In genomic region chr6:90469041-90469440, GRCm38 (mm10) we compare ENCODE assay signal across 13 mouse cellular contexts. TPM values are rescaled to one million over a fixed set of nuclear protein-coding genes. Genes with fewer than 3 reads are reported as not detected.
"Had no signal": no experiment of that assay in that cellular context is flagged by ENCODE, and none has a peak within 500 bp of the region (broad histone marks: within the 10 kb centered on the region; RNA-seq: fewer than 3 reads in every experiment).

No protein-coding gene starts in this region.

- DNase-seq: liver, embryonic 13.5 days; right cerebral cortex, adult 18-20 months; right cerebral cortex, postnatal 25 days; thymus, postnatal 14 days had no signal

- ATAC-seq: intestine, embryonic 15.5 days had no signal

- H3K27ac ChIP-seq: intestine, embryonic 15.5 days; kidney, embryonic 15.5 days; limb, embryonic 12.5 days; liver, embryonic 13.5 days; lung, embryonic 15.5 days; midbrain, embryonic 12.5 days; neural tube, embryonic 15.5 days; stomach, postnatal 0 days had no signal

- H3K27me3 ChIP-seq: intestine, embryonic 15.5 days; kidney, embryonic 15.5 days; lung, embryonic 15.5 days had no signal

- H3K4me1 ChIP-seq: intestine, embryonic 15.5 days; midbrain, embryonic 12.5 days had no signal

- H3K9me3 ChIP-seq: intestine, embryonic 15.5 days; kidney, embryonic 15.5 days; limb, embryonic 12.5 days; liver, embryonic 13.5 days; lung, embryonic 15.5 days; midbrain, embryonic 12.5 days; neural tube, embryonic 15.5 days had no signal

- H3K4me3 ChIP-seq: intestine, embryonic 15.5 days; kidney, embryonic 15.5 days; limb, embryonic 12.5 days; liver, embryonic 13.5 days; lung, embryonic 15.5 days; midbrain, embryonic 12.5 days; neural tube, embryonic 15.5 days had no signal

- H3K4me2 ChIP-seq: intestine, embryonic 15.5 days; kidney, embryonic 15.5 days; limb, embryonic 12.5 days; lung, embryonic 15.5 days; midbrain, embryonic 12.5 days; neural tube, embryonic 15.5 days had no signal

- H3K36me3 ChIP-seq: intestine, embryonic 15.5 days; limb, embryonic 12.5 days; liver, embryonic 13.5 days; midbrain, embryonic 12.5 days; neural tube, embryonic 15.5 days had no signal

- H3K9ac ChIP-seq: intestine, embryonic 15.5 days; kidney, embryonic 15.5 days; limb, embryonic 12.5 days; liver, embryonic 13.5 days; lung, embryonic 15.5 days; midbrain, embryonic 12.5 days; neural tube, embryonic 15.5 days had no signal

RNA-seq across cellular contexts. Expression of gene Klf15, which starts 6.7 kb away (rescaled TPM):
- total RNA-seq: megakaryocyte-erythroid progenitor cell, adult 5-6 weeks had no signal

RNA-seq across cellular contexts. Expression of gene Cfap100, which starts 40.4 kb away (rescaled TPM):
- total RNA-seq: megakaryocyte-erythroid progenitor cell, adult 5-6 weeks had no signal
- polyA plus RNA-seq: liver, embryonic 13.5 days; small intestine, adult 2 months had no signal
